Mouse (Mus musculus) thymus, adult 2 months (tissue): ENCODE measurements around the gene Opn4.

Experiments
- CTCF ChIP-seq: fragments of 200-500 bp; IDR thresholded peaks from 2 replicates; pipeline ENCODE4 v1.5.1; 2012; ENCODE audit warnings: mild to moderate bottlenecking, control low read depth, low read length, moderate library complexity, borderline replicate concordance; ENCODE audit not compliant: control insufficient read depth, poor library complexity, insufficient read depth; ENCODE audit errors: extremely low read depth
- POLR2A ChIP-seq: fragments of 200-500 bp; IDR thresholded peaks from 2 replicates; pipeline ENCODE4 v1.6.1; 2012; ENCODE audit warnings: mild to moderate bottlenecking, low read length, control low read depth, moderate library complexity; ENCODE audit not compliant: control insufficient read depth, poor library complexity, insufficient read depth; ENCODE audit errors: extremely low read depth

- TF ChIP-seq CTCF, result no peak
- no peak for TF ChIP-seq POLR2A
These were observed 4.2 kb downstream of the Opn4 start for GRCm38 (mm10) chr14:34595596-34596255.
